Mouse (Mus musculus): Measurements from ENCODE around the gene Mrgprb3. TPM values are rescaled to one million over a fixed set of nuclear protein-coding genes. Genes with fewer than 3 reads are reported as not detected.

Gene Mrgprb3
- polyA plus RNA-seq (2012; rRNA removed) = not detected in 2 replicates

DNA sequence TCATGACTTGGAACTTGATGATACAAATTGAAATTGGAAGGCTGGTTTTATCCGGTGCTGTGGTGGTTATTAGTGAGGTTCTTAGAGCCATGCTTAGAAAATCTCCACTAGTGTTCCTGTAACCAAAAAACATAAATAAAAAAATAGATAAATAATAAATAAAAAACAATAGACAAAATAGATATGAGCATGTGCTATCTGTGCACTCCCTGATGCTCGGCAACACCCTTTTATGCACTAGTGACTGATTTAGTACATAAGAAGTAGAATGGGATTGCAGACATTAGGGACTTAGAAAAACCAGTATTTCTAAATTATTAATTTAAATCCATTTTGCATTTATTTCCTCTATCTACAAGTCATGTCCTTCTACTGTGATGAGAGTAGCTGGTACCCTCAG, at the start of gene Mrgprb3:
Gene Mrgprb3 (minus strand): TSS at position 101 of the 400 bp plus-strand sequence.
- H3K4me1 ChIP-seq (ENCODE audit: control insufficient read depth, insufficient read depth, low read length) = no peaks in the 10 kb centered on the region
- DNase-seq = no peak
- WGBS = 89% methylated on average over 2 of the region's 2 CpGs

More for the DNA sequence above, at the start of gene Mrgprb3:
- no peak for TF ChIP-seq POLR2A (IDR thresholded peaks at IDR 0.05; ENCODE audit: borderline replicate concordance, extremely low read depth, low read depth, low read length)
- no peak for TF ChIP-seq CTCF (IDR thresholded peaks at IDR 0.05; ENCODE audit: insufficient read depth, low read length)
- no peak within 1 kb of the TSS for H3K4me3 ChIP-seq (replicated peaks; ENCODE audit: extremely low read depth, low read depth, low read length)

Other genes starting within 250 kb of the Mrgprb3 start
- gene Mrgprb1, start 187.5 kb downstream of the Mrgprb3 start, polyA plus RNA-seq (2012; rRNA removed) = 0.03 and 0.07 TPM in 2 replicates
- gene Mrgprx2, start 144.5 kb downstream of the Mrgprb3 start, polyA plus RNA-seq (2012; rRNA removed) = 0.06 TPM in 1 of 2 replicates, not detected in the other
- gene Mrgprb2, start 85.7 kb downstream of the Mrgprb3 start, polyA plus RNA-seq (2012; rRNA removed) = 0.07 and 0.24 TPM in 2 replicates
- 4.7 and 11.2 TPM in 2 replicates for gene Zdhhc13, start 145.2 kb upstream of the Mrgprb3 start, polyA plus RNA-seq (2012; rRNA removed)
- gene Csrp3, start 204.2 kb upstream of the Mrgprb3 start, polyA plus RNA-seq (2012; rRNA removed) = 8.8 and 38.0 TPM in 2 replicates
- 0.41 and 0.90 TPM in 2 replicates for gene E2f8, start 237.8 kb upstream of the Mrgprb3 start, polyA plus RNA-seq (2012; rRNA removed)

Measured in lung, adult 2 months (tissue).